Mouse (Mus musculus) MEL (cell line): ENCODE results near the gene Lrrk1. TPM values are rescaled to one million over a fixed set of nuclear protein-coding genes. Genes with fewer than 3 reads are reported as not detected.

Source experiments
- DNase-seq: peaks from one replicate; pipeline ENCODE4 v3.0.0; 2011; ENCODE audit warnings: low read depth, low spot score
- H3K27ac ChIP-seq: 2 replicates; pipeline ENCODE4 v1.5.1; 2012; ENCODE audit warnings: low read depth, mild to moderate bottlenecking, control low read depth, low read length, moderate library complexity; ENCODE audit not compliant: control insufficient read depth
- H3K27me3 ChIP-seq, 2 experiments: fragments of 150-350 bp in 1 of 2; sonication (generic) in 1 of 2; 2 replicates each; pipeline ENCODE4 v1.6.1; 2012; ENCODE audit warnings: low read length in 2 of 2, mild to moderate bottlenecking in 2 of 2, improper control_type of control experiment in 1 of 2, moderate library complexity in 1 of 2; ENCODE audit not compliant: insufficient read depth in 2 of 2, control insufficient read depth in 1 of 2
- H3K36me3 ChIP-seq, 2 experiments: 2 replicates each; pipeline ENCODE4 v1.6.1; 2012 to 2014; ENCODE audit warnings: low read length in 2 of 2, improper control_type of control experiment in 1 of 2, inconsistent platforms in 1 of 2, mild to moderate bottlenecking in 1 of 2; ENCODE audit not compliant: insufficient read depth in 2 of 2, control insufficient read depth in 1 of 2
- H3K4me1 ChIP-seq, 2 experiments: fragments of 150-350 bp in 1 of 2; sonication (generic) in 1 of 2; 2 replicates each; pipeline ENCODE4 v1.6.1; 2012; ENCODE audit warnings: low read length in 2 of 2, improper control_type of control experiment in 1 of 2, mild to moderate bottlenecking in 1 of 2; ENCODE audit not compliant: insufficient read depth in 2 of 2, control insufficient read depth in 1 of 2
- H3K4me3 ChIP-seq, 2 experiments: fragments of 150-350 bp in 1 of 2; sonication (generic) in 1 of 2; 2 replicates each; pipeline ENCODE4 v1.5.1; 2012; ENCODE audit warnings: low read depth in 2 of 2, low read length in 2 of 2, mild to moderate bottlenecking in 2 of 2, moderate library complexity in 2 of 2, control low read depth in 1 of 2, improper control_type of control experiment in 1 of 2; ENCODE audit not compliant: control insufficient read depth in 1 of 2, insufficient read depth in 1 of 2
- H3K79me2 ChIP-seq: 2 replicates; pipeline ENCODE4 v1.6.1; 2012; ENCODE audit warnings: mild to moderate bottlenecking, low read length, moderate library complexity; ENCODE audit not compliant: control insufficient read depth, poor library complexity, insufficient read depth
- H3K9ac ChIP-seq: 2 replicates; pipeline ENCODE4 v1.6.1; 2012; ENCODE audit warnings: low read depth, mild to moderate bottlenecking, control low read depth, low read length, moderate library complexity; ENCODE audit not compliant: control insufficient read depth, poor library complexity, severe bottlenecking
- H3K9me3 ChIP-seq: fragments of 150-350 bp; sonication (generic); replicated peaks from 2 replicates; pipeline ENCODE4 v1.6.1; 2012; ENCODE audit warnings: mild to moderate bottlenecking, low read length, improper control_type of control experiment, moderate library complexity; ENCODE audit not compliant: insufficient read depth
- BHLHE40 ChIP-seq: IDR thresholded peaks from 2 replicates; pipeline ENCODE4 v1.6.1; 2012; ENCODE audit warnings: low read depth, mild to moderate bottlenecking, inconsistent platforms, low read length, improper control_type of control experiment, borderline replicate concordance
- CHD1 ChIP-seq: IDR thresholded peaks from 2 replicates; pipeline ENCODE4 v1.6.1; 2012; ENCODE audit warnings: low read depth, mild to moderate bottlenecking, inconsistent platforms, low read length, improper control_type of control experiment
- E2F4 ChIP-seq: IDR thresholded peaks from 2 replicates; pipeline ENCODE4 v1.6.1; 2011; ENCODE audit warnings: low read depth, low read length, improper control_type of control experiment, borderline replicate concordance
- ELF1 ChIP-seq: IDR thresholded peaks from 2 replicates; pipeline ENCODE4 v1.6.1; 2014; ENCODE audit warnings: low read depth, mild to moderate bottlenecking, inconsistent platforms, low read length, improper control_type of control experiment, moderate library complexity
- EP300 ChIP-seq, 2 experiments: IDR thresholded peaks; 2 replicates each; pipeline ENCODE4 v1.6.1; 2011; ENCODE audit warnings: improper control_type of control experiment in 2 of 2, low read length in 2 of 2, low read depth in 1 of 2, mild to moderate bottlenecking in 1 of 2
- ETS1 ChIP-seq: IDR thresholded peaks from 2 replicates; pipeline ENCODE4 v1.6.1; 2012; ENCODE audit warnings: low read depth, mild to moderate bottlenecking, inconsistent platforms, low read length, improper control_type of control experiment, moderate library complexity
- HCFC1 ChIP-seq: IDR thresholded peaks from 2 replicates; pipeline ENCODE4 v1.6.1; 2012; ENCODE audit warnings: low read depth, mild to moderate bottlenecking, inconsistent platforms, low read length, improper control_type of control experiment, moderate library complexity
- JUND ChIP-seq: IDR thresholded peaks from 2 replicates; pipeline ENCODE4 v1.6.1; 2011; ENCODE audit warnings: low read depth, mild to moderate bottlenecking, improper control_type of control experiment, low read length
- KAT2A ChIP-seq: conservative IDR thresholded peaks from 2 replicates; pipeline ENCODE4 v1.6.1; 2012; ENCODE audit warnings: low read depth, low read length, improper control_type of control experiment, inconsistent platforms
- MAFK ChIP-seq: IDR thresholded peaks from 2 replicates; pipeline ENCODE4 v1.6.1; 2011; ENCODE audit warnings: low read depth, mild to moderate bottlenecking, low read length, improper control_type of control experiment, borderline replicate concordance
- MAX ChIP-seq: IDR thresholded peaks from 2 replicates; pipeline ENCODE4 v1.6.1; 2011; ENCODE audit warnings: low read length, improper control_type of control experiment
- MEF2A ChIP-seq: IDR thresholded peaks from 2 replicates; pipeline ENCODE4 v1.6.1; 2014; ENCODE audit warnings: low read depth, mild to moderate bottlenecking, inconsistent platforms, low read length, improper control_type of control experiment; ENCODE audit not compliant: poor library complexity, insufficient replicate concordance, severe bottlenecking; ENCODE audit errors: extremely low read depth
- MYC ChIP-seq: IDR thresholded peaks from 2 replicates; pipeline ENCODE4 v1.6.1; 2011; ENCODE audit warnings: low read depth, mild to moderate bottlenecking, low read length, improper control_type of control experiment, moderate library complexity
- NRF1 ChIP-seq: IDR thresholded peaks from 2 replicates; pipeline ENCODE4 v1.6.1; 2014; ENCODE audit warnings: low read depth, mild to moderate bottlenecking, inconsistent platforms, low read length, improper control_type of control experiment, moderate library complexity; ENCODE audit not compliant: poor library complexity, insufficient read depth, severe bottlenecking
- POLR2AphosphoS2 ChIP-seq: IDR thresholded peaks from 2 replicates; pipeline ENCODE4 v1.6.1; 2011; ENCODE audit warnings: low read length, improper control_type of control experiment
- TBP ChIP-seq: IDR thresholded peaks from 2 replicates; pipeline ENCODE4 v1.8.0; 2011; ENCODE audit warnings: low read depth, low read length, improper control_type of control experiment
- UBTF ChIP-seq: IDR thresholded peaks from 2 replicates; pipeline ENCODE4 v1.6.1; 2012; ENCODE audit warnings: low read depth, mild to moderate bottlenecking, inconsistent platforms, low read length, improper control_type of control experiment, moderate library complexity, borderline replicate concordance; ENCODE audit not compliant: insufficient read depth
- USF1 ChIP-seq: IDR thresholded peaks from 2 replicates; pipeline ENCODE4 v1.6.1; 2014; ENCODE audit warnings: low read depth, mild to moderate bottlenecking, inconsistent platforms, low read length, improper control_type of control experiment, moderate library complexity
- ZC3H11A ChIP-seq: IDR thresholded peaks from 2 replicates; pipeline ENCODE4 v1.6.1; 2012; ENCODE audit warnings: low read depth, mild to moderate bottlenecking, inconsistent platforms, low read length, improper control_type of control experiment
- ZKSCAN1 ChIP-seq: IDR thresholded peaks from 2 replicates; pipeline ENCODE4 v1.6.1; 2012; ENCODE audit warnings: low read depth, mild to moderate bottlenecking, inconsistent platforms, low read length, improper control_type of control experiment, moderate library complexity
- ZMIZ1 ChIP-seq: IDR thresholded peaks from 2 replicates; pipeline ENCODE4 v1.6.1; 2012; ENCODE audit warnings: low read depth, mild to moderate bottlenecking, inconsistent platforms, low read length, improper control_type of control experiment, moderate library complexity
- polyA plus RNA-seq, 2 experiments: library from polyadenylated mRNA; stranded (reverse) in 1 of 2; unstranded in 1 of 2; fragments of >175 nt in 1 of 2; fragments of >200 nt in 1 of 2; gene quantifications; 2 replicates each; pipeline versions ENCODE4 v1.2.1 to v1.2.4; 2012; ENCODE audit warnings: low replicate concordance in 2 of 2, low read depth in 1 of 2; ENCODE audit not compliant: insufficient read length in 2 of 2, insufficient read depth in 1 of 2, missing spikeins in 1 of 2
- total RNA-seq: library from RNA; depleted of rRNA; stranded (reverse); fragments of 300-350 nt; gene quantifications from 2 replicates; pipeline ENCODE4 v1.2.3, GENCODE M21; 2012

Lrrk1 gene
- total and polyA plus RNA-seq, 3 experiments: 9.1 to 19.1 TPM; not detected in 1

GRCm38 (mm10) chr7:66245646-66246045 lies 142.5 kb downstream of the Lrrk1 start:
- DNase-seq: no peak
- no peaks in the 10 kb centered on the region for H3K27me3 ChIP-seq
- TF ChIP-seq KAT2A (no peak), MYC (no peak), ETS1 (no peak), BHLHE40 (no peak), HCFC1 (no peak), POLR2AphosphoS2 (no peak), TBP (no peak), MAX (no peak), ZC3H11A (no peak), UBTF (no peak), NRF1 (no peak), CHD1 (no peak), USF1 (no peak)
- H3K9me3 ChIP-seq: no peaks in the 10 kb centered on the region
- H3K9ac ChIP-seq: no peak overlapping the region
- no peak overlapping the region for H3K4me3 ChIP-seq
- H3K36me3 ChIP-seq: no peaks in the 10 kb centered on the region
- no peak overlapping the region for H3K27ac ChIP-seq
- H3K79me2 ChIP-seq: no peaks in the 10 kb centered on the region
- no peaks in the 10 kb centered on the region for H3K4me1 ChIP-seq

DNA sequence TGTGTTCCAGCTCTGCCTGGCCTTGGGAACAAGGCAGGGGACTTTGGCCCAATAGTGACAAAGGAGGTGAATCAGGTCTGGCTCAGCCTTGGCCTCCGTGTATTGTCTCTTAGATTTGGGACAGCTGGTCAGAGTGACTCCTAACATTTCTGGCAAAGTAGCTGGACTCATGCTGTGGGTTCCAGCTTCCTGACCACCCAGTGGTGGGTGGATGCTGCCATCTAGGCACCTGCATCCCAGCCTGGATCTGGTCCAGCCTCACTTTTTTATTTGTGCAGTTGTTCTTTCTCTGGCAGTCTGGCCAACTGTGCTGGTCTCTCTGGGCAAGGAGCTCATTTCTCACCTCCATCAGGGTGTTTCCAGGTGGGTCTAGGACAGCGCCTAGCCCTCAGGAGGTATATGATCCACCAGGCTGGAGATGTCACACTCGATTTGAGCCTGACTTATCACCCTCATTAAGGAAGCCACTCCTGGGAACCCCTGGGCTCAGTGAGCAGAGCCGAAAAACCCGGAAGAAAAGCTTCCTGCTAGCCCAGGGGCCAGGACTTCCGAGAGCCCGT lies 144.3 kb downstream of the Lrrk1 start:
- Histone ChIP-seq H3K79me2 (no peaks in the 10 kb centered on the region), H3K9me3 (no peaks in the 10 kb centered on the region), H3K9ac (no peak overlapping the region), H3K27me3 (no peaks in the 10 kb centered on the region), H3K4me3 (no peak overlapping the region), H3K36me3 (no peaks in the 10 kb centered on the region), H3K27ac (no peak overlapping the region), H3K4me1 (no peaks in the 10 kb centered on the region)
- no peak for DNase-seq
- TF ChIP-seq EP300 (IDR thresholded peaks at IDR 0.05; ENCODE audit: low read depth in 1 of 2, low read length in 2 of 2) (no peak), ELF1 (no peak), ETS1 (no peak), MEF2A (no peak), JUND (no peak), KAT2A (no peak), E2F4 (no peak), ZMIZ1 (no peak), MAFK (no peak), ZKSCAN1 (no peak), MAX (no peak)
